In genomic region chr13:114288511-114288910, GRCm38 (mm10) we compare ENCODE assay signal across 19 mouse cellular contexts.
DNase-seq lines count a peak whose midpoint lies in the region; ATAC-seq and TF ChIP-seq lines count a peak whose summit lies in the region.
"Had no signal": no experiment of that assay in that cellular context is flagged by ENCODE, and none has a peak within 500 bp of the region (broad histone marks: within the 10 kb centered on the region; RNA-seq: fewer than 3 reads in every experiment).

No protein-coding gene starts in this region.

- no peak for ATAC-seq in heart, embryonic 14.5 days (ENCODE audit: insufficient number of reproducible peaks, insufficient read depth, low FRiP score, low read depth)
- ATAC-seq in heart, postnatal 0 days (ENCODE audit: insufficient read depth, low read depth) = peak; percentile 71
- ATAC-seq: activated CD4-positive, CD25-positive, alpha-beta regulatory T cell, adult 4 months; forebrain, embryonic 15.5 days; hindbrain, postnatal 0 days; Patski had no signal

- peaks cover 30% of the 10 kb centered on the region for H3K36me3 ChIP-seq in heart, embryonic 14.5 days (ENCODE audit: control insufficient read depth, insufficient read depth, low read length)
- H3K36me3 ChIP-seq in heart, postnatal 0 days (replicated peaks; ENCODE audit: control insufficient read depth, insufficient read depth, low read length) = peaks cover 26% of the 10 kb centered on the region; the same call in 1 of the 2 replicates

- no peak overlapping the region for H3K4me3 ChIP-seq in heart, embryonic 14.5 days (ENCODE audit: control insufficient read depth in 1 of 2, insufficient read depth in 1 of 2, low read depth in 1 of 2, low read length in 2 of 2)
- no peak overlapping the region for H3K4me3 ChIP-seq in heart, postnatal 0 days (ENCODE audit: low read depth, low read length)
- H3K4me3 ChIP-seq: embryonic facial prominence, embryonic 12.5 days; forebrain, embryonic 15.5 days; hindbrain, embryonic 13.5 days had no signal

- intact Hi-C loops in heart, postnatal 14 days (cut with DNase I) = loop anchor here (10.0 kb wide), 1 partner anchor 166 kb away; the partner anchor contains the start of gene Fst
- intact Hi-C loops in heart, postnatal 25 days (cut with DNase I) = loop anchor here (10.0 kb wide), 1 partner anchor 166 kb away; the partner anchor contains the start of gene Fst

- no peak for TF ChIP-seq CTCF in heart, postnatal 0 days (IDR thresholded peaks at IDR 0.05; ENCODE audit: low read depth)

- peaks cover 0 to 11% of the 10 kb centered on the region in 2 experiments; a peak in 2 of 4 replicates for H3K4me1 ChIP-seq in heart, embryonic 14.5 days (ENCODE audit: control insufficient read depth in 2 of 2, insufficient read depth in 2 of 2, low read length in 2 of 2)
- H3K4me1 ChIP-seq in heart, postnatal 0 days (ENCODE audit: control insufficient read depth, insufficient read depth) = peaks cover 14% of the 10 kb centered on the region
- H3K4me1 ChIP-seq: embryonic facial prominence, embryonic 12.5 days; forebrain, embryonic 15.5 days; hindbrain, embryonic 13.5 days had no signal

- no peak overlapping the region for H3K9ac ChIP-seq in heart, embryonic 14.5 days (ENCODE audit: low read length)
- no peak overlapping the region for H3K9ac ChIP-seq in heart, postnatal 0 days (replicated peaks; ENCODE audit: low read depth, low read length)
- H3K9ac ChIP-seq: embryonic facial prominence, embryonic 12.5 days; forebrain, embryonic 15.5 days; hindbrain, embryonic 13.5 days had no signal

- no peaks in the 10 kb centered on the region for H3K27me3 ChIP-seq in heart, embryonic 14.5 days (ENCODE audit: control insufficient read depth, insufficient read depth, low read length)
- H3K27me3 ChIP-seq in heart, postnatal 0 days (ENCODE audit: control insufficient read depth, insufficient read depth, low read length) = no peaks in the 10 kb centered on the region
- H3K27me3 ChIP-seq: CH12.LX; embryonic facial prominence, embryonic 12.5 days; forebrain, embryonic 15.5 days; hindbrain, embryonic 13.5 days; Patski had no signal

- peak; percentile 26 for DNase-seq in heart, adult 8-10 months (ENCODE audit: low spot score)
- DNase-seq in heart, postnatal 14 days = no peak
- no peak for DNase-seq in heart, postnatal 25 days (ENCODE audit: low spot score)
- DNase-seq in heart, postnatal 0 days (ENCODE audit: low spot score) = peak; percentile 59
- DNase-seq in layer of hippocampus, postnatal 14 days (ENCODE audit: low spot score in 2 of 2) = no peak
- no peak for DNase-seq in right cerebral cortex, postnatal 36 days (ENCODE audit: low spot score in 2 of 2)
- DNase-seq: adrenal gland, postnatal 14 days; cerebellum, adult 11-12 months; cerebellum, postnatal 25 days; gastrocnemius, postnatal 10 days; kidney, adult 11 months had no signal

- H3K9me3 ChIP-seq in heart, embryonic 14.5 days (ENCODE audit: control insufficient read depth, low read length) = no peaks in the 10 kb centered on the region
- H3K9me3 ChIP-seq in heart, postnatal 0 days (replicated peaks; ENCODE audit: control insufficient read depth, low read length) = no peaks in the 10 kb centered on the region
- H3K9me3 ChIP-seq: embryonic facial prominence, embryonic 12.5 days; forebrain, embryonic 15.5 days; hindbrain, embryonic 13.5 days had no signal

- peak overlapping the region; percentile 33 to 73; a peak in 3 of 4 replicates for H3K27ac ChIP-seq in heart, embryonic 14.5 days (replicated peaks in 1 of 2; ENCODE audit: control insufficient read depth in 1 of 2, insufficient read depth in 1 of 2, low read depth in 2 of 2, low read length in 2 of 2)
- peak overlapping the region; percentile 48 for H3K27ac ChIP-seq in heart, postnatal 0 days (ENCODE audit: low read depth)
- H3K27ac ChIP-seq: embryonic facial prominence, embryonic 12.5 days; forebrain, embryonic 15.5 days; hindbrain, embryonic 13.5 days; hindbrain, postnatal 0 days had no signal

- H3K4me2 ChIP-seq in heart, embryonic 14.5 days (ENCODE audit: low read length) = 0 out of 2 replicates have a peak overlapping the region, but pooled peaks have one; percentile 1
- H3K4me2 ChIP-seq in heart, postnatal 0 days (ENCODE audit: low read depth, low read length) = 0 out of 2 replicates have a peak overlapping the region, but pooled peaks have one; percentile 0
- H3K4me2 ChIP-seq: embryonic facial prominence, embryonic 12.5 days; forebrain, embryonic 15.5 days; hindbrain, embryonic 13.5 days had no signal

- 32% methylated on average over 3 of the region's 3 CpGs for WGBS in heart, embryonic 14.5 days
- WGBS in heart, postnatal 0 days = 52% methylated on average over 3 of the region's 3 CpGs

- TF ChIP-seq EP300 in heart, postnatal 0 days (IDR thresholded peaks at IDR 0.05; ENCODE audit: low read depth) = no peak

Comparison
In these comparisons a context has a peak if more than half of its experiments do, and no peak if none do; other contexts are left out.
1. DNase-seq: peak in heart, adult 8-10 months (single experiment) and heart, postnatal 0 days (single experiment); none in heart, postnatal 14 days (0 of 2), heart, postnatal 25 days (single experiment), layer of hippocampus, postnatal 14 days (0 of 2) and right cerebral cortex, postnatal 36 days (0 of 2).